Mouse (Mus musculus): Measurements from ENCODE around the gene Golga1.

DNA sequence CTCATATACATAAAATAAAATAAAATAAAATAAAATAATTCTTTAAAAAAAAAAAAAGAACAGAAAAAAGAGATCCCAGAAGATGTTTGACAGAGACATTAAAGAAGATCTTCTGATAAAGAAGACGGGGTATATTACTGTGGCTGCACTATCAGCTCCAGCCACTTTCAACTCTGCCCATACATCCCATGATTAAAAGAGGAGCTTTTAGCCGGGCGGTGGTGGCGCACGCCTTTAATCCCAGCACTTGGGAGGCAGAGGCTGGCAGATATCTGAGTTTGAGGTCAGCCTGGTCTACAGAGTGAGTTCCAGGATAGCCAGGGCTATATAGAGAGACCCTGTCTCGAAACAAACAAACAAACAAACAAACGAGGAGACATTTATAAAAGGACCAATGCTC lies 48.8 kb upstream of the Golga1 start:
- TF ChIP-seq CTCF (conservative IDR thresholded peaks at IDR 0.05; ENCODE audit: low read length): no peak
- TF ChIP-seq NANOG (IDR thresholded peaks at IDR 0.05; ENCODE audit: borderline replicate concordance, low read length): no peak
